Mouse (Mus musculus) small intestine, adult 2 months (tissue): Measurements from ENCODE around the gene Prss29.

Experiments used
- CTCF ChIP-seq: fragments of 200-500 bp; IDR thresholded peaks from 2 replicates; pipeline ENCODE4 v1.5.1; 2012; ENCODE audit warnings: low read depth, mild to moderate bottlenecking, control low read depth, inconsistent platforms, low read length, moderate library complexity, mixed read lengths; ENCODE audit not compliant: insufficient replicate concordance, insufficient read length; ENCODE audit errors: extremely low read depth
- POLR2A ChIP-seq: fragments of 200-500 bp; IDR thresholded peaks from 2 replicates; pipeline ENCODE4 v1.6.1; 2012; ENCODE audit warnings: low read depth, mild to moderate bottlenecking, control low read depth, inconsistent platforms, low read length, moderate library complexity

GRCm38 (mm10) chr17:25318354-25318753, at the start of gene Prss29:
- no peak for TF ChIP-seq CTCF
- no peak for TF ChIP-seq POLR2A
